Mouse (Mus musculus): ENCODE data around the gene Jag1.

Gene Jag1

GRCm38 (mm10) chr2:137101074-137101473 lies 15.4 kb downstream of the Jag1 start:
- DNase-seq (ENCODE audit: low spot score in 2 of 2) = no peak

GRCm38 (mm10) chr2:137099211-137099734 lies 17.2 kb downstream of the Jag1 start:
- no peak for DNase-seq (ENCODE audit: low spot score in 2 of 2)

GRCm38 (mm10) chr2:137098269-137099035 lies 18.0 kb downstream of the Jag1 start:
- DNase-seq (ENCODE audit: low spot score in 2 of 2) = no peak

GRCm38 (mm10) chr2:137096981-137097460 lies 19.4 kb downstream of the Jag1 start:
- no peak for DNase-seq (ENCODE audit: low spot score in 2 of 2)

GRCm38 (mm10) chr2:137094301-137094700 lies 22.1 kb downstream of the Jag1 start:
- DNase-seq (ENCODE audit: low spot score in 2 of 2) = no peak

GRCm38 (mm10) chr2:137093298-137093630 lies 23.2 kb downstream of the Jag1 start:
- no peak for DNase-seq (ENCODE audit: low spot score in 2 of 2)

- DNase-seq (ENCODE audit: low spot score in 2 of 2) = no peak
Measured at GRCm38 (mm10) chr2:137092523-137093297, 23.7 kb downstream of the Jag1 start.

GRCm38 (mm10) chr2:137091766-137092522 lies 24.5 kb downstream of the Jag1 start:
- no peak for DNase-seq (ENCODE audit: low spot score in 2 of 2)

GRCm38 (mm10) chr2:137087705-137088104 lies 28.7 kb downstream of the Jag1 start:
- DNase-seq (ENCODE audit: low spot score in 2 of 2) = no peak

- DNase-seq (ENCODE audit: low spot score in 2 of 2) = no peak
Measured at GRCm38 (mm10) chr2:137086621-137087395, 29.6 kb downstream of the Jag1 start.

GRCm38 (mm10) chr2:137085257-137085656 lies 31.2 kb downstream of the Jag1 start:
- no peak for DNase-seq (ENCODE audit: low spot score in 2 of 2)

GRCm38 (mm10) chr2:137082896-137083620 lies 33.4 kb downstream of the Jag1 start:
- DNase-seq (ENCODE audit: low spot score in 2 of 2) = peak; percentile 37 to 42

GRCm38 (mm10) chr2:137081001-137081400 lies 35.4 kb downstream of the Jag1 start:
- no peak for DNase-seq (ENCODE audit: low spot score in 2 of 2)

GRCm38 (mm10) chr2:137080468-137080867 lies 36.0 kb downstream of the Jag1 start:
- DNase-seq (ENCODE audit: low spot score in 2 of 2) = no peak

GRCm38 (mm10) chr2:137079721-137080320 lies 36.6 kb downstream of the Jag1 start:
- no peak for DNase-seq (ENCODE audit: low spot score in 2 of 2)

- no peak for DNase-seq (ENCODE audit: low spot score in 2 of 2)
Measured at GRCm38 (mm10) chr2:137078771-137079170, 37.7 kb downstream of the Jag1 start.

GRCm38 (mm10) chr2:137074313-137074620 lies 42.2 kb downstream of the Jag1 start:
- DNase-seq (ENCODE audit: low spot score in 2 of 2) = no peak

GRCm38 (mm10) chr2:137073473-137074312 lies 42.8 kb downstream of the Jag1 start:
- peak; percentile 31 to 36 for DNase-seq (ENCODE audit: low spot score in 2 of 2)

- no peak for DNase-seq (ENCODE audit: low spot score in 2 of 2)
Measured at GRCm38 (mm10) chr2:137067479-137068110, 48.8 kb downstream of the Jag1 start.
